Mouse (Mus musculus) midbrain, postnatal 0 days (tissue): Measurements from ENCODE around the gene Pcgf5. TPM values are rescaled to one million over a fixed set of nuclear protein-coding genes. Genes with fewer than 3 reads are reported as not detected.

Experiments used
- ATAC-seq: fragments of 200-750 bp; cut with Nextera tagmentation; 2 replicates; pipeline ENCODE4 v1.8.0; 2017; ENCODE audit warnings: moderate number of reproducible peaks, mild to moderate bottlenecking, moderate TSS enrichment, moderate library complexity; ENCODE audit not compliant: low FRiP score
- DNase-seq: peaks from one replicate; pipeline ENCODE4 v3.0.0-alpha.2; 2015; ENCODE audit warnings: low spot score
- H3K27ac ChIP-seq: fragments of 300-500 bp; sonication (generic); 2 replicates; pipeline ENCODE4 v1.5.1; 2014; ENCODE audit warnings: low read depth, mild to moderate bottlenecking, low read length, mixed read lengths
- H3K27me3 ChIP-seq: fragments of 300-500 bp; sonication (generic); 2 replicates; pipeline ENCODE4 v1.6.1; 2014; ENCODE audit warnings: low read length, control low read depth, mixed read lengths; ENCODE audit not compliant: insufficient read depth
- H3K36me3 ChIP-seq: fragments of 300-500 bp; sonication (generic); 2 replicates; pipeline ENCODE4 v1.6.1; 2014; ENCODE audit warnings: low read length, control low read depth, mixed read lengths; ENCODE audit not compliant: insufficient read depth
- H3K4me1 ChIP-seq: fragments of 300-500 bp; sonication (generic); 2 replicates; pipeline ENCODE4 v1.6.1; 2014; ENCODE audit warnings: mild to moderate bottlenecking, control low read depth, antibody characterized with exemption, low read length, mixed read lengths; ENCODE audit not compliant: insufficient read depth
- H3K4me2 ChIP-seq: fragments of 300-500 bp; sonication (generic); 2 replicates; pipeline ENCODE4 v1.6.1; 2014; ENCODE audit warnings: low read depth, mild to moderate bottlenecking, low read length, mixed read lengths; ENCODE audit not compliant: poor library complexity, severe bottlenecking
- H3K4me3 ChIP-seq: fragments of 300-500 bp; sonication (generic); 2 replicates; pipeline ENCODE4 v1.5.1; 2014; ENCODE audit warnings: low read depth, mild to moderate bottlenecking, low read length, moderate library complexity
- H3K9ac ChIP-seq: fragments of 300-500 bp; sonication (generic); replicated peaks from 2 replicates; pipeline ENCODE4 v1.6.1; 2014; ENCODE audit warnings: mild to moderate bottlenecking, low read length, moderate library complexity, mixed read lengths; ENCODE audit not compliant: poor library complexity, severe bottlenecking
- H3K9me3 ChIP-seq: fragments of 300-500 bp; sonication (generic); 2 replicates; pipeline ENCODE4 v1.6.1; 2016; ENCODE audit warnings: low read length, control low read depth
- CTCF ChIP-seq: IDR thresholded peaks from 2 replicates; pipeline ENCODE4 v1.5.1; 2016; ENCODE audit warnings: antibody characterized with exemption, mild to moderate bottlenecking
- WGBS: fragments of 180-500 bp; shearing (Covaris S2); extraction: QIAGEN DNeasy Blood & Tissue Kit; methylation state at CpG from one replicate; pipeline ENCODE4 v1.1.7; 2014; 5-methylcytosine and 5-hydroxymethylcytosine counted together
- polyA plus RNA-seq: library from polyadenylated mRNA; unstranded; fragments of >200 nt; fragmentation: Nextera tagmentation; extraction: Ambion mirVana; gene quantifications from 2 replicates; pipeline ENCODE4 v1.2.1, GENCODE M21; 2015
- total RNA-seq: library from RNA; depleted of rRNA; stranded (reverse); fragments of >200 nt; gene quantifications from 2 replicates; pipeline ENCODE4 v1.2.3, GENCODE M21; 2014

Pcgf5 gene
- total and polyA plus RNA-seq, 2 experiments from 2014 or later = 4.1 to 7.0 TPM

GRCm38 (mm10) chr19:36390714-36391113 is 42.6 kb downstream of the Pcgf5 start:
- Histone ChIP-seq H3K36me3 (no peaks in the 10 kb centered on the region), H3K27ac (no peak overlapping the region), H3K27me3 (no peaks in the 10 kb centered on the region), H3K4me3 (no peak overlapping the region), H3K4me2 (no peak overlapping the region), H3K9ac (no peak overlapping the region), H3K4me1 (no peaks in the 10 kb centered on the region), H3K9me3 (no peaks in the 10 kb centered on the region)
- ATAC-seq (no peak), DNase-seq (no peak)
- no peak for TF ChIP-seq CTCF
- 44% methylated on average over 1 of the region's 1 CpGs for WGBS

GRCm38 (mm10) chr19:36398500-36398899 is 50.4 kb downstream of the Pcgf5 start:
- H3K4me2 ChIP-seq = no peak overlapping the region
- H3K27me3 ChIP-seq = no peaks in the 10 kb centered on the region
- H3K4me3 ChIP-seq = no peak overlapping the region
- no peak for ATAC-seq
- no peak overlapping the region for H3K27ac ChIP-seq
- no peak for TF ChIP-seq CTCF
- no peaks in the 10 kb centered on the region for H3K9me3 ChIP-seq
- WGBS = 85% methylated on average over 3 of the region's 3 CpGs
- no peaks in the 10 kb centered on the region for H3K36me3 ChIP-seq
- H3K9ac ChIP-seq = no peak overlapping the region
- H3K4me1 ChIP-seq = no peaks in the 10 kb centered on the region
- no peak for DNase-seq

- DNase-seq (no peak), ATAC-seq (no peak)
- no peak for TF ChIP-seq CTCF
- H3K36me3 ChIP-seq = no peaks in the 10 kb centered on the region
- H3K27ac ChIP-seq = peak overlapping the region; percentile 14; the same call in 1 of the 2 replicates
- WGBS = 62% methylated on average over 10 of the region's 10 CpGs
- no peaks in the 10 kb centered on the region for H3K9me3 ChIP-seq
- H3K27me3 ChIP-seq = peaks cover 9% of the 10 kb centered on the region
- H3K4me3 ChIP-seq = no peak overlapping the region
- no peak overlapping the region for H3K4me2 ChIP-seq
- no peaks in the 10 kb centered on the region; the same call in 1 of the 2 replicates for H3K4me1 ChIP-seq
- H3K9ac ChIP-seq = no peak overlapping the region
Observed at GRCm38 (mm10) chr19:36408352-36409100, 60.4 kb downstream of the Pcgf5 start.

GRCm38 (mm10) chr19:36409280-36409860 is 61.3 kb downstream of the Pcgf5 start:
- H3K4me3 ChIP-seq = peak overlapping the region; percentile 76
- DNase-seq = peak; percentile 80
- no peaks in the 10 kb centered on the region; the same call in 1 of the 2 replicates for H3K4me1 ChIP-seq
- H3K27ac ChIP-seq = peak overlapping the region; percentile 6; the same call in 1 of the 2 replicates
- peak; percentile 91 for ATAC-seq
- no peak for TF ChIP-seq CTCF
- peak overlapping the region; percentile 92 for H3K4me2 ChIP-seq
- no peaks in the 10 kb centered on the region for H3K36me3 ChIP-seq
- peaks cover 9% of the 10 kb centered on the region for H3K27me3 ChIP-seq
- peak overlapping the region; percentile 75 for H3K9ac ChIP-seq
- 2% methylated on average over 29 of the region's 53 CpGs for WGBS
- H3K9me3 ChIP-seq = no peaks in the 10 kb centered on the region

GRCm38 (mm10) chr19:36409861-36410392 is 61.8 kb downstream of the Pcgf5 start:
- ATAC-seq (peak; percentile 61; the same call in 1 of the 2 replicates), DNase-seq (peak; percentile 7)
- WGBS = under 1% methylated on average over 54 of the region's 82 CpGs
- Histone ChIP-seq H3K4me3 (peak overlapping the region; percentile 76), H3K4me2 (peak overlapping the region; percentile 92), H3K36me3 (no peaks in the 10 kb centered on the region), H3K27me3 (peaks cover 9% of the 10 kb centered on the region), H3K9ac (peak overlapping the region; percentile 75), H3K27ac (peak overlapping the region; percentile 6; the same call in 1 of the 2 replicates), H3K9me3 (no peaks in the 10 kb centered on the region), H3K4me1 (no peaks in the 10 kb centered on the region; the same call in 1 of the 2 replicates)
- TF ChIP-seq CTCF = no peak

- no peak for DNase-seq
- H3K4me2 ChIP-seq = no peak overlapping the region
Observed at GRCm38 (mm10) chr19:36419885-36420284, 71.8 kb downstream of the Pcgf5 start.

More at GRCm38 (mm10) chr19:36419885-36420284, 71.8 kb downstream of the Pcgf5 start:
- Histone ChIP-seq H3K9ac (no peak overlapping the region), H3K27me3 (no peaks in the 10 kb centered on the region), H3K9me3 (no peaks in the 10 kb centered on the region), H3K4me1 (no peaks in the 10 kb centered on the region), H3K4me3 (no peak overlapping the region), H3K36me3 (no peaks in the 10 kb centered on the region), H3K27ac (no peak overlapping the region)
- ATAC-seq = no peak
- no peak for TF ChIP-seq CTCF
